Mouse (Mus musculus): ENCODE data around the gene Inppl1. TPM values are rescaled to one million over a fixed set of nuclear protein-coding genes. Genes with fewer than 3 reads are reported as not detected.

The Inppl1 gene
- polyA plus RNA-seq, 1 experiment from 2014 or later, result 46.0 TPM

GRCm38 (mm10) chr7:101835457-101836109 is 2.4 kb downstream of the Inppl1 start:
- H3K9me3 ChIP-seq (ENCODE audit: control insufficient read depth, low read length), result no peaks in the 10 kb centered on the region
- H3K9ac ChIP-seq (ENCODE audit: low read length), result peak overlapping the region; percentile 97
- H3K36me3 ChIP-seq (ENCODE audit: control insufficient read depth, insufficient read depth, low read length), result peaks cover 15% of the 10 kb centered on the region; the same call in 1 of the 2 replicates
- peak overlapping the region; percentile 87 for H3K4me3 ChIP-seq (ENCODE audit: low read depth, low read length)
- no peaks in the 10 kb centered on the region for H3K27me3 ChIP-seq (ENCODE audit: control insufficient read depth, insufficient read depth, low read length)
- ATAC-seq (replicated peaks; ENCODE audit: low FRiP score) (no peak), DNase-seq (ENCODE audit: low spot score) (no peak)
- H3K4me2 ChIP-seq (ENCODE audit: low read depth, low read length, severe bottlenecking), result peak overlapping the region; percentile 96
- 45% methylated on average over 5 of the region's 5 CpGs for WGBS
- H3K4me1 ChIP-seq (replicated peaks; ENCODE audit: control insufficient read depth, insufficient read depth, low read length), result peaks cover 20% of the 10 kb centered on the region
- no peak overlapping the region; the same call in 1 of the 2 replicates for H3K27ac ChIP-seq (ENCODE audit: low read depth, low read length)

GRCm38 (mm10) chr7:101834903-101835302 is 3.1 kb downstream of the Inppl1 start:
- Histone ChIP-seq H3K9me3 (ENCODE audit: control insufficient read depth, low read length) (no peaks in the 10 kb centered on the region), H3K4me3 (ENCODE audit: low read depth, low read length) (peak overlapping the region; percentile 87), H3K4me1 (replicated peaks; ENCODE audit: control insufficient read depth, insufficient read depth, low read length) (peaks cover 20% of the 10 kb centered on the region), H3K27ac (ENCODE audit: low read depth, low read length) (no peak overlapping the region; the same call in 1 of the 2 replicates), H3K4me2 (ENCODE audit: low read depth, low read length, severe bottlenecking) (peak overlapping the region; percentile 96; the same call in 1 of the 2 replicates), H3K27me3 (ENCODE audit: control insufficient read depth, insufficient read depth, low read length) (no peaks in the 10 kb centered on the region), H3K9ac (ENCODE audit: low read length) (no peak overlapping the region; the same call in 1 of the 2 replicates), H3K36me3 (ENCODE audit: control insufficient read depth, insufficient read depth, low read length) (peaks cover 20% of the 10 kb centered on the region; the same call in 1 of the 2 replicates)
- no peak for ATAC-seq (replicated peaks; ENCODE audit: low FRiP score)
- DNase-seq (ENCODE audit: low spot score), result no peak
- WGBS, result 74% methylated on average over 3 of the region's 3 CpGs

- peaks cover 20% of the 10 kb centered on the region for H3K4me1 ChIP-seq (replicated peaks; ENCODE audit: control insufficient read depth, insufficient read depth, low read length)
- ATAC-seq (replicated peaks; ENCODE audit: low FRiP score), result no peak
- H3K27me3 ChIP-seq (ENCODE audit: control insufficient read depth, insufficient read depth, low read length), result no peaks in the 10 kb centered on the region
- 74% methylated on average over 3 of the region's 3 CpGs for WGBS
- DNase-seq (ENCODE audit: low spot score), result no peak
- no peak overlapping the region for H3K4me2 ChIP-seq (ENCODE audit: low read depth, low read length, severe bottlenecking)
- H3K36me3 ChIP-seq (ENCODE audit: control insufficient read depth, insufficient read depth, low read length), result peaks cover 22% of the 10 kb centered on the region; the same call in 1 of the 2 replicates
- H3K9ac ChIP-seq (ENCODE audit: low read length), result peak overlapping the region; percentile 32
- no peaks in the 10 kb centered on the region for H3K9me3 ChIP-seq (ENCODE audit: control insufficient read depth, low read length)
- 0 out of 2 replicates have a peak overlapping the region, but pooled peaks have one; percentile 18 for H3K27ac ChIP-seq (ENCODE audit: low read depth, low read length)
- H3K4me3 ChIP-seq (ENCODE audit: low read depth, low read length), result no peak overlapping the region
Observed at GRCm38 (mm10) chr7:101833916-101834584, 4.0 kb downstream of the Inppl1 start.

GRCm38 (mm10) chr7:101833352-101833751 is 4.7 kb downstream of the Inppl1 start:
- Histone ChIP-seq H3K9ac (ENCODE audit: low read length) (no peak overlapping the region), H3K4me3 (ENCODE audit: low read depth, low read length) (no peak overlapping the region), H3K4me2 (ENCODE audit: low read depth, low read length, severe bottlenecking) (no peak overlapping the region), H3K4me1 (replicated peaks; ENCODE audit: control insufficient read depth, insufficient read depth, low read length) (peaks cover 20% of the 10 kb centered on the region), H3K27ac (ENCODE audit: low read depth, low read length) (no peak overlapping the region), H3K27me3 (ENCODE audit: control insufficient read depth, insufficient read depth, low read length) (no peaks in the 10 kb centered on the region), H3K36me3 (ENCODE audit: control insufficient read depth, insufficient read depth, low read length) (peaks cover 22% of the 10 kb centered on the region; the same call in 1 of the 2 replicates), H3K9me3 (ENCODE audit: control insufficient read depth, low read length) (no peaks in the 10 kb centered on the region)
- no peak for DNase-seq (ENCODE audit: low spot score)
- ATAC-seq (replicated peaks; ENCODE audit: low FRiP score), result no peak
- 71% methylated on average over 5 of the region's 5 CpGs for WGBS

- ATAC-seq (replicated peaks; ENCODE audit: low FRiP score) (no peak), DNase-seq (ENCODE audit: low spot score) (no peak)
- WGBS, result 90% methylated on average over 4 of the region's 4 CpGs
- Histone ChIP-seq H3K4me3 (ENCODE audit: low read depth, low read length) (no peak overlapping the region), H3K4me2 (ENCODE audit: low read depth, low read length, severe bottlenecking) (no peak overlapping the region), H3K4me1 (replicated peaks; ENCODE audit: control insufficient read depth, insufficient read depth, low read length) (peaks cover 20% of the 10 kb centered on the region), H3K27ac (ENCODE audit: low read depth, low read length) (no peak overlapping the region), H3K9ac (ENCODE audit: low read length) (no peak overlapping the region), H3K9me3 (ENCODE audit: control insufficient read depth, low read length) (no peaks in the 10 kb centered on the region), H3K27me3 (ENCODE audit: control insufficient read depth, insufficient read depth, low read length) (no peaks in the 10 kb centered on the region), H3K36me3 (ENCODE audit: control insufficient read depth, insufficient read depth, low read length) (peaks cover 23% of the 10 kb centered on the region; the same call in 1 of the 2 replicates)
Observed at GRCm38 (mm10) chr7:101832372-101832771, 5.7 kb downstream of the Inppl1 start.

- no peak overlapping the region for H3K4me3 ChIP-seq (ENCODE audit: low read depth, low read length)
- ATAC-seq (replicated peaks; ENCODE audit: low FRiP score) (no peak), DNase-seq (ENCODE audit: low spot score) (no peak)
- H3K9ac ChIP-seq (ENCODE audit: low read length), result no peak overlapping the region
- no peak overlapping the region for H3K4me2 ChIP-seq (ENCODE audit: low read depth, low read length, severe bottlenecking)
- no peaks in the 10 kb centered on the region for H3K27me3 ChIP-seq (ENCODE audit: control insufficient read depth, insufficient read depth, low read length)
- no peak overlapping the region for H3K27ac ChIP-seq (ENCODE audit: low read depth, low read length)
- peaks cover 20% of the 10 kb centered on the region for H3K4me1 ChIP-seq (replicated peaks; ENCODE audit: control insufficient read depth, insufficient read depth, low read length)
- H3K9me3 ChIP-seq (ENCODE audit: control insufficient read depth, low read length), result no peaks in the 10 kb centered on the region
- peaks cover 25% of the 10 kb centered on the region; the same call in 1 of the 2 replicates for H3K36me3 ChIP-seq (ENCODE audit: control insufficient read depth, insufficient read depth, low read length)
- WGBS, result 93% methylated on average over 8 of the region's 8 CpGs
Observed at GRCm38 (mm10) chr7:101831437-101831836, 6.6 kb downstream of the Inppl1 start.

- ATAC-seq (replicated peaks; ENCODE audit: low FRiP score), result no peak
Observed at GRCm38 (mm10) chr7:101830373-101830772, 7.7 kb downstream of the Inppl1 start.

GRCm38 (mm10) chr7:101823758-101824630 is 14.0 kb downstream of the Inppl1 start:
- Histone ChIP-seq H3K4me1 (replicated peaks; ENCODE audit: control insufficient read depth, insufficient read depth, low read length) (peaks cover 17% of the 10 kb centered on the region), H3K36me3 (ENCODE audit: control insufficient read depth, insufficient read depth, low read length) (peaks cover 9% of the 10 kb centered on the region; the same call in 1 of the 2 replicates), H3K27ac (ENCODE audit: low read depth, low read length) (no peak overlapping the region), H3K9ac (ENCODE audit: low read length) (no peak overlapping the region), H3K4me3 (ENCODE audit: low read depth, low read length) (no peak overlapping the region), H3K4me2 (ENCODE audit: low read depth, low read length, severe bottlenecking) (no peak overlapping the region), H3K27me3 (ENCODE audit: control insufficient read depth, insufficient read depth, low read length) (peaks cover 36% of the 10 kb centered on the region), H3K9me3 (ENCODE audit: control insufficient read depth, low read length) (no peaks in the 10 kb centered on the region)
- DNase-seq (ENCODE audit: low spot score), result no peak
- ATAC-seq (replicated peaks; ENCODE audit: low FRiP score), result no peak
- WGBS, result 82% methylated on average over 18 of the region's 18 CpGs

More at GRCm38 (mm10) chr7:101830373-101830772, 7.7 kb downstream of the Inppl1 start:
- Histone ChIP-seq H3K4me1 (replicated peaks; ENCODE audit: control insufficient read depth, insufficient read depth, low read length) (peaks cover 16% of the 10 kb centered on the region), H3K27ac (ENCODE audit: low read depth, low read length) (no peak overlapping the region), H3K27me3 (ENCODE audit: control insufficient read depth, insufficient read depth, low read length) (no peaks in the 10 kb centered on the region), H3K4me3 (ENCODE audit: low read depth, low read length) (no peak overlapping the region), H3K4me2 (ENCODE audit: low read depth, low read length, severe bottlenecking) (no peak overlapping the region), H3K9ac (ENCODE audit: low read length) (no peak overlapping the region), H3K36me3 (ENCODE audit: control insufficient read depth, insufficient read depth, low read length) (peaks cover 29% of the 10 kb centered on the region; the same call in 1 of the 2 replicates), H3K9me3 (ENCODE audit: control insufficient read depth, low read length) (no peaks in the 10 kb centered on the region)
- no peak for DNase-seq (ENCODE audit: low spot score)
- WGBS, result 97% methylated on average over 3 of the region's 3 CpGs
